Mouse (Mus musculus) lung, adult 2 months (tissue): ENCODE measurements around the gene Ebf1.

Source experiments
- CTCF ChIP-seq: fragments of 200-500 bp; IDR thresholded peaks from 2 replicates; pipeline ENCODE4 v1.5.1; 2011; ENCODE audit warnings: mild to moderate bottlenecking, low read length, control low read depth; ENCODE audit not compliant: insufficient read depth
- POLR2A ChIP-seq: fragments of 200-500 bp; IDR thresholded peaks from 2 replicates; pipeline ENCODE4 v1.6.1; 2011; ENCODE audit warnings: low read depth, mild to moderate bottlenecking, control low read depth, low read length, borderline replicate concordance; ENCODE audit errors: extremely low read depth

- TF ChIP-seq POLR2A (no peak), CTCF (no peak)
Observed at GRCm38 (mm10) chr11:44727376-44727775, 110.3 kb downstream of the Ebf1 start.
